Comparison of ENCODE assay signal across 39 mouse cellular contexts in genomic region chr13:93580431-93580830, GRCm38 (mm10). TPM values are rescaled to one million over a fixed set of nuclear protein-coding genes. Genes with fewer than 3 reads are reported as not detected.
"Had no signal": no experiment of that assay in that cellular context is flagged by ENCODE, and none has a peak within 500 bp of the region (broad histone marks: within the 10 kb centered on the region; RNA-seq: fewer than 3 reads in every experiment).

No protein-coding gene starts in this region.

- DNase-seq: left cerebral cortex, postnatal 4 days; liver; liver, embryonic 13.5 days; liver, postnatal 0 days; lung, adult 18-20 months; lung, adult 2 months; lung, embryonic 14.5 days; lung, postnatal 10 days; lung, postnatal 14 days; lung, postnatal 36 days; lung, postnatal 4 days; midbrain, embryonic 14.5 days had no signal

- H3K27me3 ChIP-seq: limb, embryonic 12.5 days; limb, embryonic 13.5 days; limb, embryonic 15.5 days; liver, embryonic 12.5 days; liver, embryonic 13.5 days; liver, embryonic 15.5 days; lung, embryonic 15.5 days; megakaryocyte, embryonic 14.5 days; midbrain, embryonic 12.5 days; midbrain, embryonic 13.5 days; midbrain, embryonic 15.5 days; neural tube, embryonic 12.5 days; neural tube, embryonic 13.5 days had no signal

- H3K4me3 ChIP-seq: limb, embryonic 12.5 days; limb, embryonic 13.5 days; limb, embryonic 15.5 days; liver, embryonic 12.5 days; liver, embryonic 13.5 days; liver, embryonic 15.5 days; lung, embryonic 15.5 days; megakaryocyte, embryonic 14.5 days; midbrain, embryonic 10.5 days; midbrain, embryonic 12.5 days; midbrain, embryonic 13.5 days; midbrain, embryonic 15.5 days; myocyte; neural tube, embryonic 12.5 days; neural tube, embryonic 13.5 days had no signal

- H3K4me1 ChIP-seq: limb, embryonic 12.5 days; limb, embryonic 13.5 days; limb, embryonic 15.5 days; liver, embryonic 12.5 days; liver, embryonic 13.5 days; liver, embryonic 15.5 days; lung, embryonic 15.5 days; megakaryocyte, embryonic 14.5 days; midbrain, embryonic 10.5 days; midbrain, embryonic 12.5 days; midbrain, embryonic 13.5 days; midbrain, embryonic 15.5 days; neural tube, embryonic 12.5 days; neural tube, embryonic 13.5 days had no signal

- H3K36me3 ChIP-seq: limb, embryonic 12.5 days; limb, embryonic 13.5 days; limb, embryonic 15.5 days; liver, embryonic 12.5 days; liver, embryonic 13.5 days; liver, embryonic 15.5 days; lung, embryonic 15.5 days; midbrain, embryonic 10.5 days; midbrain, embryonic 12.5 days; midbrain, embryonic 13.5 days; midbrain, embryonic 15.5 days; neural tube, embryonic 12.5 days; neural tube, embryonic 13.5 days had no signal

- H3K27ac ChIP-seq: limb, embryonic 12.5 days; limb, embryonic 13.5 days; limb, embryonic 15.5 days; liver, embryonic 12.5 days; liver, embryonic 13.5 days; liver, embryonic 14.5 days; liver, embryonic 15.5 days; lung, embryonic 15.5 days; macrophage; midbrain, embryonic 10.5 days; midbrain, embryonic 12.5 days; midbrain, embryonic 13.5 days; midbrain, embryonic 15.5 days; neural tube, embryonic 12.5 days; neural tube, embryonic 13.5 days had no signal

- ATAC-seq: liver, embryonic 12.5 days; liver, postnatal 0 days; lung, postnatal 0 days; midbrain, embryonic 13.5 days; midbrain, embryonic 15.5 days; midbrain, embryonic 16.5 days had no signal

- H3K9me3 ChIP-seq: limb, embryonic 15.5 days; liver, embryonic 13.5 days; liver, embryonic 15.5 days; lung, embryonic 15.5 days; midbrain, embryonic 12.5 days; midbrain, embryonic 13.5 days; midbrain, embryonic 15.5 days; neural tube, embryonic 13.5 days had no signal

RNA-seq across cellular contexts. Expression of gene Bhmt, which starts 57.3 kb away (rescaled TPM):
- total RNA-seq: left cerebral cortex, postnatal 10 days; left cerebral cortex, postnatal 25 days; left cerebral cortex, postnatal 36 days; left cerebral cortex, postnatal 4 days; megakaryocyte progenitor cell, adult 5-6 weeks; megakaryocyte-erythroid progenitor cell, adult 5-6 weeks; monocyte, adult 5-6 weeks had no signal
- polyA plus RNA-seq: limb, embryonic 12.5 days; limb, embryonic 13.5 days; lung, embryonic 14.5 days; macrophage; midbrain, embryonic 11.5 days; midbrain, embryonic 16.5 days; midbrain, postnatal 0 days; myocyte; neural tube, embryonic 11.5 days; neural tube, embryonic 12.5 days; neural tube, embryonic 13.5 days had no signal
